In genomic region chr14:93700916-93701315, GRCm38 (mm10) we compare ENCODE assay signal across 15 mouse cellular contexts.
DNase-seq lines count a peak whose midpoint lies in the region; ATAC-seq and TF ChIP-seq lines count a peak whose summit lies in the region.
"Had no signal": no experiment of that assay in that cellular context is flagged by ENCODE, and none has a peak within 500 bp of the region (broad histone marks: within the 10 kb centered on the region; RNA-seq: fewer than 3 reads in every experiment).

No protein-coding gene starts in this region.

- no peak overlapping the region for H3K27ac ChIP-seq in hindbrain, embryonic 12.5 days
- no peak overlapping the region for H3K27ac ChIP-seq in hindbrain, embryonic 10.5 days
- H3K27ac ChIP-seq in cortical plate, adult 2 months (ENCODE audit: insufficient read depth, low read length): peak overlapping the region; percentile 94
- no peak overlapping the region for H3K27ac ChIP-seq in hindbrain, embryonic 16.5 days (ENCODE audit: low read depth, low read length)
- H3K27ac ChIP-seq in neural tube, embryonic 13.5 days (replicated peaks): peak overlapping the region; percentile 57; the same call in 1 of the 2 replicates
- H3K27ac ChIP-seq: embryonic facial prominence, embryonic 12.5 days had no signal

- no peaks in the 10 kb centered on the region for H3K27me3 ChIP-seq in hindbrain, embryonic 12.5 days
- H3K27me3 ChIP-seq in hindbrain, embryonic 10.5 days (ENCODE audit: insufficient read depth, poor library complexity, severe bottlenecking): no peaks in the 10 kb centered on the region
- no peaks in the 10 kb centered on the region for H3K27me3 ChIP-seq in hindbrain, embryonic 16.5 days (replicated peaks; ENCODE audit: control insufficient read depth, insufficient read depth, low read length)
- H3K27me3 ChIP-seq in neural tube, embryonic 13.5 days: no peaks in the 10 kb centered on the region
- H3K27me3 ChIP-seq: embryonic facial prominence, embryonic 12.5 days; heart, embryonic 12.5 days had no signal

- peaks cover 10% of the 10 kb centered on the region; the same call in 1 of the 2 replicates for H3K4me1 ChIP-seq in hindbrain, embryonic 12.5 days
- peaks cover 12% of the 10 kb centered on the region; the same call in 1 of the 2 replicates for H3K4me1 ChIP-seq in hindbrain, embryonic 10.5 days (replicated peaks)
- peaks cover 1% of the 10 kb centered on the region; the same call in 1 of the 2 replicates for H3K4me1 ChIP-seq in cortical plate, adult 2 months (ENCODE audit: control insufficient read depth, insufficient read depth, low read length)
- H3K4me1 ChIP-seq in hindbrain, embryonic 16.5 days (ENCODE audit: control insufficient read depth, insufficient read depth, low read depth, low read length): peaks cover 3% of the 10 kb centered on the region
- peaks cover 17% of the 10 kb centered on the region for H3K4me1 ChIP-seq in neural tube, embryonic 13.5 days (replicated peaks)
- H3K4me1 ChIP-seq: embryonic facial prominence, embryonic 12.5 days; heart, embryonic 12.5 days had no signal

- no peaks in the 10 kb centered on the region for H3K9me3 ChIP-seq in hindbrain, embryonic 12.5 days (replicated peaks)
- H3K9me3 ChIP-seq in hindbrain, embryonic 10.5 days: no peaks in the 10 kb centered on the region
- H3K9me3 ChIP-seq in hindbrain, embryonic 16.5 days (ENCODE audit: control insufficient read depth, low read length): no peaks in the 10 kb centered on the region
- no peaks in the 10 kb centered on the region for H3K9me3 ChIP-seq in neural tube, embryonic 13.5 days
- H3K9me3 ChIP-seq: embryonic facial prominence, embryonic 12.5 days; heart, embryonic 12.5 days had no signal

- WGBS in hindbrain, embryonic 12.5 days: 88% methylated on average over 1 of the region's 1 CpGs
- 96% methylated on average over 1 of the region's 1 CpGs for WGBS in hindbrain, embryonic 10.5 days
- 58% methylated on average over 1 of the region's 1 CpGs for WGBS in hindbrain, embryonic 16.5 days
- WGBS in neural tube, embryonic 13.5 days: 68% methylated on average over 1 of the region's 1 CpGs

- H3K4me2 ChIP-seq in hindbrain, embryonic 12.5 days (replicated peaks): peak overlapping the region; percentile 34
- H3K4me2 ChIP-seq in hindbrain, embryonic 16.5 days (ENCODE audit: low read length): peak overlapping the region; percentile 45
- peak overlapping the region; percentile 45 for H3K4me2 ChIP-seq in neural tube, embryonic 13.5 days
- H3K4me2 ChIP-seq: embryonic facial prominence, embryonic 12.5 days; heart, embryonic 12.5 days had no signal

- ATAC-seq in hindbrain, embryonic 12.5 days (ENCODE audit: low FRiP score): no peak
- ATAC-seq in hindbrain, embryonic 16.5 days: no peak
- no peak for ATAC-seq in neural tube, embryonic 13.5 days (ENCODE audit: low read depth)
- ATAC-seq: liver, postnatal 0 days had no signal

- no peak overlapping the region for H3K4me3 ChIP-seq in hindbrain, embryonic 12.5 days
- no peak overlapping the region for H3K4me3 ChIP-seq in hindbrain, embryonic 10.5 days
- H3K4me3 ChIP-seq in cortical plate, adult 2 months (ENCODE audit: insufficient read depth, low read length): peak overlapping the region; percentile 28; the same call in 1 of the 2 replicates
- H3K4me3 ChIP-seq in hindbrain, embryonic 16.5 days (ENCODE audit: low read length): peak overlapping the region; percentile 15; the same call in 1 of the 2 replicates
- no peak overlapping the region for H3K4me3 ChIP-seq in neural tube, embryonic 13.5 days
- H3K4me3 ChIP-seq: embryonic facial prominence, embryonic 12.5 days; heart, embryonic 12.5 days had no signal

- no peak for TF ChIP-seq POLR2A in cortical plate, adult 2 months (IDR thresholded peaks at IDR 0.05; ENCODE audit: extremely low read depth, insufficient read depth, low read length)

- no peak for TF ChIP-seq CTCF in cortical plate, adult 2 months (IDR thresholded peaks at IDR 0.05; ENCODE audit: extremely low read depth, insufficient read depth, low read length)

- H3K36me3 ChIP-seq in hindbrain, embryonic 12.5 days: no peaks in the 10 kb centered on the region
- no peaks in the 10 kb centered on the region for H3K36me3 ChIP-seq in hindbrain, embryonic 10.5 days
- no peaks in the 10 kb centered on the region for H3K36me3 ChIP-seq in hindbrain, embryonic 16.5 days (ENCODE audit: control insufficient read depth, insufficient read depth, low read length)
- no peaks in the 10 kb centered on the region for H3K36me3 ChIP-seq in neural tube, embryonic 13.5 days
- H3K36me3 ChIP-seq: embryonic facial prominence, embryonic 12.5 days; heart, embryonic 12.5 days had no signal

- DNase-seq in hindbrain, embryonic 10.5 days (ENCODE audit: low spot score): no peak
- no peak for DNase-seq in spleen, adult 18-20 months
- DNase-seq in cerebellum, postnatal 25 days: no peak
- DNase-seq: adrenal gland, postnatal 25 days; B cell, adult 2 months; kidney, adult 11 months; kidney, postnatal 10 days; liver, postnatal 0 days; thymus, postnatal 36 days had no signal

- H3K9ac ChIP-seq in hindbrain, embryonic 12.5 days: no peak overlapping the region
- no peak overlapping the region for H3K9ac ChIP-seq in hindbrain, embryonic 16.5 days (ENCODE audit: low read depth, low read length)
- no peak overlapping the region for H3K9ac ChIP-seq in neural tube, embryonic 13.5 days
- H3K9ac ChIP-seq: embryonic facial prominence, embryonic 12.5 days; heart, embryonic 12.5 days; liver, postnatal 0 days had no signal

Comparison
In these comparisons a context has a peak if more than half of its experiments do, and no peak if none do; other contexts are left out.
1. H3K4me3 ChIP-seq: peak in cortical plate, adult 2 months (single experiment) and hindbrain, embryonic 16.5 days (single experiment); none in hindbrain, embryonic 12.5 days (single experiment), hindbrain, embryonic 10.5 days (single experiment) and neural tube, embryonic 13.5 days (single experiment).
2. H3K27ac ChIP-seq: peak in cortical plate, adult 2 months (single experiment) and neural tube, embryonic 13.5 days (single experiment); none in hindbrain, embryonic 12.5 days (single experiment), hindbrain, embryonic 10.5 days (single experiment) and hindbrain, embryonic 16.5 days (single experiment).
3. Peak in every context shown above with its lines, with median percentiles within 50 percentile points of each other: H3K4me2 ChIP-seq.